In genomic region chr2:75758277-75758676, GRCm38 (mm10) we compare ENCODE assay signal across 23 mouse cellular contexts.
"Had no signal": no experiment of that assay in that cellular context is flagged by ENCODE, and none has a peak within 500 bp of the region (broad histone marks: within the 10 kb centered on the region; RNA-seq: fewer than 3 reads in every experiment).

No protein-coding gene starts in this region.

- H3K27ac ChIP-seq: liver, embryonic 14.5 days; macrophage; midbrain, embryonic 15.5 days had no signal

- H3K4me2 ChIP-seq: kidney, embryonic 15.5 days; limb, embryonic 12.5 days; liver, embryonic 11.5 days; lung, embryonic 14.5 days; midbrain, embryonic 12.5 days; midbrain, embryonic 15.5 days had no signal

- H3K4me3 ChIP-seq: kidney, embryonic 15.5 days; limb, embryonic 12.5 days; limb, embryonic 15.5 days; midbrain, embryonic 12.5 days; midbrain, embryonic 15.5 days; myocyte; stomach, embryonic 15.5 days had no signal

- H3K36me3 ChIP-seq: kidney, embryonic 15.5 days; limb, embryonic 12.5 days; limb, embryonic 15.5 days; midbrain, embryonic 12.5 days; midbrain, embryonic 15.5 days; stomach, embryonic 15.5 days had no signal

- DNase-seq: kidney, adult 2 months; kidney, postnatal 10 days; kidney, postnatal 36 days; left cerebral cortex, postnatal 4 days; liver, postnatal 0 days; lung, embryonic 14.5 days; right cerebral cortex, adult 18-20 months; right cerebral cortex, postnatal 25 days; spleen, adult 18-20 months; thymus, adult 2 months; thymus, postnatal 14 days; thymus, postnatal 4 days had no signal

- H3K9ac ChIP-seq: kidney, embryonic 15.5 days; limb, embryonic 12.5 days; limb, embryonic 15.5 days; liver, embryonic 14.5 days; liver, postnatal 0 days; lung, embryonic 14.5 days; midbrain, embryonic 12.5 days; midbrain, embryonic 15.5 days; stomach, embryonic 15.5 days had no signal

- ATAC-seq: liver, postnatal 0 days; lung, postnatal 0 days; midbrain, embryonic 15.5 days had no signal

- H3K9me3 ChIP-seq: kidney, embryonic 15.5 days; limb, embryonic 12.5 days; limb, embryonic 15.5 days; midbrain, embryonic 12.5 days; midbrain, embryonic 15.5 days; stomach, embryonic 15.5 days had no signal

- H3K27me3 ChIP-seq: kidney, embryonic 15.5 days; limb, embryonic 12.5 days; limb, embryonic 15.5 days; midbrain, embryonic 15.5 days; stomach, embryonic 15.5 days had no signal
